Mouse (Mus musculus): ENCODE measurements around the gene Mettl7a1.
"Not testable (repeated sequence)": the region's sequence is repeated elsewhere in the genome, so short reads cannot be mapped to it uniquely, and the experiment has no call there.

Mettl7a1 gene

DNA sequence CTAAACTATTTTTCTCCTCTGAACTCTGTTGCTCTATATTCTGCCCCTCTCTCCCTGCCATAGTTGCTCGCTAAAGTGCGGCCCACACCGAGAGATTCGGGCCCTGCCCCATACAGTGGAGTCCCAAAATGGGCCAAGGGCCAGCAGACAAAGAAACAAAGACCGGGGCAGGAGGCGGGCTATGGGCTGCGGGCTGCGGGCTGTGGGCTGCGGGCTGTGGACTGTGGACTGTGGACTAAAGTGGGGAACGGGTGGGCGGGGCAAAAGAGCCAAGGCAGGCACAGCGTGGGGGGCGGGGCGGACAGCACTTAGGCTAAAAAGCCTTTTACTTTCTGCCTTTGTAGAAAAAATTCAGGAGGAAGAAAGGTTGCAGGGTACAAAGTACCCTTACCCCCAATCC lies 42.8 kb downstream of the Mettl7a1 start:
- DNase-seq, result no peak

DNA sequence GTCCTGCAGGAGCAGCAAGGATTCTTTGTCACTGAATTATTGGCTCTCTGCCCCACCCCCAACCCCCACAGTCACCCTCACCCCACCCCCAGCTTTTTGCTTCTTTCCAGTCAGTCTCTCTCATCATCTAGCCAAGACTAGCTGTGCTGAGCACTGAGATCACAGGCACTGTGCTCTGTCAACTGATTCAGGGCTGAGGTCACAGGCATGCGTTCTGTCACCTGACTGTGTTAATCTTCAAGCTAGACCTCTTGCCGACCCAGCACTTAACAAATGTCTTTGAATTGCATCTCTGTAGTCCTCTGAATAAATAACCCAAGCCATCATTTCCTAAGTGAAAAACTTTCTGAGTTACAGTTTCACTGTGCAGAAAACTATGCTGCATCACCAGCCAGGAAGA lies 45.6 kb downstream of the Mettl7a1 start:
- DNase-seq, result no peak

DNA sequence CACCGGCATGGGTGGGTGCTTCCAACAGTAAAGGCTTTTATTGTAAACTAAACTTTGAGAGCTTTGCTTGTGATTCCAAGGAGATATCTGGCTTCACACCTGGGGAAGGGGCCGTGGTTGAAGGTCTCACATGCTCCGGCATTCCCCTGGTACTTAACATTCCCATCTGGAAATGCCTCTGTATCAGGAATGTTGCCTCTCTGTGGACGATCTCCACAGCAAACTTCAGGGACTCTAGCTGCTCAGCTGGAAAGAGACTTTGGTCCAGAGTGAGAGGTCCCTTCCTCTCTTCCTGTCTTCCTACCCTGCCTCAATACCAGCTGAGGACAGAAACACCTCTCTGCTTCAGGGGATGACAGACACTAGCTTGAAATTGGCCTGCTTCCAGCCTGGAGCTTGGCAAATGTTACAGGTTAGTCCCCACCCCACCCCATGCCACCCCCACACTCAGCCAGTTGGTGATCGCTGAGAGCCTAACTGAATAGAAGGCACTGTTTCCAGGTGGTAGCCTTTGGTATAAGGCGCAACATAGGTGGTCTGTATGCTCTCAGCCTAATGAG lies 47.6 kb downstream of the Mettl7a1 start:
- DNase-seq, result no peak

DNA sequence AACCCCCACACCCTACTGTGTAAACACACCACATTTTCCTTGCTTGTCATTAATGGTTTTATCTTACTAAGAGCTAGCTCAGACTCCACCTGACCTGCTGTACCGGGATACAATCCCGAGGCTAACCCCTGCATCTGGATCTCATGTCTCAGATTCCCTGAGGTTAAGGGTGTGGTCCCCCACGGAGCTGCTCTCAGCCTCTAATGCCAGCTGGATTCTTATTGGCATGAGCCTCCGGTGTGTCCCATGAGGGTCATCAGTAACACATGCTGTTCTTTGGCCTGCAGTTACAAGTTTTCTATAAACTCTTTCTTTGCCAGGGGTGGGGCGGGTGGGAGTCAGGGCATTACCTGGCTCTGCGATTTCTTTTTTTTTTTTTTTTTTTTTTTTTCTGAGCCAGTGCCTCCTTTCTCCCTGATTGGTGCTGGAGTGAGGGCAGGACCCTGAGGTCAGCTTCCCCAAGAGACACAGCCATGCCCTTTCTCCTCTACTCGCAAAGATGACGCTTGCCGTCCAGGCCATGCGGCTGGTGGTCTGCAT lies 48.8 kb downstream of the Mettl7a1 start, which contains the start of the genes Methig1 and Mettl7a2:
Gene Methig1, plus strand, starts transcription at position 439 of the 540 bp plus-strand sequence.
Gene Mettl7a2, plus strand, starts transcription at position 490 of the 540 bp plus-strand sequence.
- DNase-seq, result no peak

DNA sequence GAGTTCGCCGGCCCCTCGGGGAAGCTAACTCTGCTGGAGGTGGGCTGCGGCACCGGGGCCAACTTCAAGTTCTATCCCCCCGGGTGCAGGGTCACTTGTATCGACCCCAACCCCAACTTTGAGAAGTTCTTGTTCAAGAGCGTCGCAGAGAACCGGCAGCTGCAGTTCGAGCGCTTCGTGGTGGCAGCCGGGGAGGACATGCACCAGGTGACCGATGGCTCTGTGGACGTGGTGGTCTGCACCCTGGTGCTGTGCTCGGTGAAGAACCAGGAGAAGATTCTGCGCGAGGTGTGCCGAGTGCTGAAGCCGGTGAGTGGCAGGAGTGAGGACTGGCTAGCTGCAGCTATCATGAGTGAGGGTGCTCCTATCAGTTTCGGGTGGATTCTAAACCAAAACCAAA lies 49.5 kb downstream of the Mettl7a1 start:
- not testable (repeated sequence) for DNase-seq

DNA sequence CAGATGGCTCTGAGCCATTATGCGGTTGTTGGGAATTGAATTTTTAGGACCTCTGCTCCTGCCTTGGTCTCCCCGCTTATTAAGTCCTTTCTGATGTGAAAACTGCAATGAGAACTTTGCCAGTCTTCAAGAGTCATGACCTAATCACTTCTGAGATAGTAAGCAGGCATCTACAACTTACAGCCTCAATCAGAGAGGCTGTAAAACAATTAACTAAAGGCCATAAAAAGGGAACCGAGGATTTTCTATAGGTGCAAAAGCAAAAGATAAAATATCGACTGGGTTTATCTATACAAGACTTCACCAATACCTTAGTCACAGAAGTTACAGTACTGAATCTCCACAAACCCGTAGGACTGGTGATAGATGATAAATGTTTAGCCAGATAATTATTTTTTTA lies 51.9 kb downstream of the Mettl7a1 start:
- DNase-seq, result no peak

DNA sequence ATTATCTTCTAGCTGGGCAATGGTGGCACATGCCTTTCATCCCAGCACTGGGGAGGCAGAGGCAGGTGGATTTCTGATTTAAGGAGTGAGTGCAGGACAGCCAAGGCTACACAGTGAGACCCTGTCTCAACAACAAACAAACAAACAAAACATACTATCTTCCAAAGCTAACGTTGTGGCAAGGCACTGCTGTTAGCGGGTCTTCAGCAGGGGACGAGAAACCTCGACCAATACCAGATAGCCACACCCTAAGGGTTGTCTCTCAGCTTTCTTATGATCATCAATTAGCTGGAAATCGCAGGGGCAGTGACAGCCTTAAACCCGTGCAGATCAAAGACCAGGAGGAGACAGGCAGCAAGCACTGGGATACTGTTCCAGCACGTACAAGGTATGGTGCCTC lies 60.3 kb downstream of the Mettl7a1 start, which contains the start of gene Higd1c:
Gene Higd1c, plus strand, starts transcription at position 301 of the 400 bp plus-strand sequence.
- no peak for DNase-seq

DNA sequence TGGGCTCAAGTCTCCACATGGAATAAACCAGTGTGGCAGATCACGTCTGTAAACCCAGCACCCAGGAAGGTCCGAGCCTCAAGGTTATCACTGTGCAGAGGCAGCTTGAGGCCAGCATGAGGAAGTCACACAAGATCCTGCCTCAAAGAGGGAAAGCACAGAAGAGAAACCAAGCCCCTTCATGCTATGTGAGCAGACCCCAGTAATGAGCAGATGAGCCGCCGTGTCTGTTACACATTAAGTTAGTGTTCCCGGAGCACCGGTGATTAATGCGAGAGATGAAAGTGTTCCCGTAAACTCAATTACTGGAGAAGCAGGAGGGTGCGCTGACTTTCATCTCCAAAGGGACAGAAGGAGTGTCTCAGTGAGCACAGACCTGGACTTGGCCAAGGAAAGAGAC lies 62.0 kb downstream of the Mettl7a1 start:
- DNase-seq, result not testable (repeated sequence)

DNA sequence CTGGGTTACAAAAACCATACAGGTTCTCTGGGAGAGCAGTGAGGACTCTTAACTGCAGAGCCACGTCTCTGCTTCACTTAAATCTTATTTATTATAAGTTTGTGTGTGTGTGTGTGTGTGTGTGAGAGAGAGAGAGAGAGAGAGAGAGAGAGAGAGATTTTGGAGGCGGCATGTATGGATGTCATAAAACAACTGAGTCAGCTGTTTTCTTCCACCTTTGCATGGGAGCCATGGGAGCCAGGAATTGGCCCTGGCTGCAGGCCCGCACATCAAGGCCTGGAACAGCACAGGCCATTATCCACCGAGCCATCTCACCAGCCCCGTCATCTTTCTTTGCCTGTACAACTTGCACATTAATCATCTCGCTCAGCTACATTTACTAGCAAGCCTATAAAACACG lies 63.2 kb downstream of the Mettl7a1 start:
- DNase-seq, result no peak

DNA sequence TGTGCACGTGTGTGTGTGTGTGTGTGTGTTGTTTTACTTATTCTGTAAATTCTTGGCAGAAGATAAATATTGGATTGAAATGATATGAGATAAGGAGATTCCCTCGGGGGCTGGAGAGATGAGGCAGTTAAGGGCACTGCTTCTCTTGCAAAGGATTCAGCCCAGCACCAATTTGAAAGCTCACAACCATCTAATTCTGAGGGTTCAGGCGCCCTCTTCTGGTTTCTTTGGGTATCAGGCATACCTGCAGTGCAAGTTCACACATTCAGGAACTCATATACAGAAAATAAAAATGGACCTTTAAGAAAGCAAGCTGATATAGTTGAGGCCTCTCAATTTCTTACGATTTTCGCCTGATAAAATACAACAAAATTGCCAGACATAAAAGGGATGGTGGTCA lies 71.1 kb downstream of the Mettl7a1 start:
- peak; percentile 27 for DNase-seq

DNA sequence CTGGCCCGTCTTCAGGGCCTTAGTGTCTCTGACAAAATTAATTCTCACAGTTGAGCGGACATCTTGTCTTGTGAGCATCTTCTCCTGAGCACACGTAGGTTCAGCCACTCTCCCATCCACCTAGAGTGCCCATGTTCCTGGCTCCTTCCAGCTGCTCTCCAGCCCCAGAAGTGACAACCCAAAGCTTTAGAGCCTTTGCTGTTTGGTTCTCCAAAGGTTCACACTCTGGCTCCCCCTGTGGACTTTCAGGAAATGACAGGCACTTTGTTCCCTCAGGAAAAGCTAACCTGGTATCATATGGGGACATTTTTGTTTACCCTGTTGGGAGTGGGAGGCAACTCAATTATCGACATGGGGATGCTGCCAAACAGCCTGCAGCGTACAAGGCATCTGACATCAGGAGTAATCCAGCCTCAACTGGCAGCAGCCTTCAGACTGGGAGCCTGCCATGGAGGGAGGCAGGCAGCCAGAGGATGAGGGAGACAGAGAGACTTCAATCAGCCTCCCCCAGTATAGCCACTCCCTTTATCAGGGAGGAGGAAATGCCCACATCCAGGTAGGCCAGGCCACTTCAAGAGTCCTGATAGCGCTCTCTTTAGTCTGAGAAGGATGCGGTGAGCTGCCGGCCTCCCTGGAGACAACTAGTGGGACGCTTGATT lies 74.0 kb downstream of the Mettl7a1 start:
- not testable (repeated sequence) for DNase-seq
